Mouse (Mus musculus): Measurements from ENCODE around the gene Gm7137. TPM values are rescaled to one million over a fixed set of nuclear protein-coding genes. Genes with fewer than 3 reads are reported as not detected.
"Not testable (repeated sequence)": the region's sequence is repeated elsewhere in the genome, so short reads cannot be mapped to it uniquely, and the experiment has no call there.

Gene Gm7137
- polyA plus RNA-seq (2014; fragmentation: Nextera tagmentation; extraction: Ambion mirVana) = not detected in 2 replicates

- H3K27me3 ChIP-seq (ENCODE audit: control insufficient read depth, insufficient read depth, low read length); H3K9me3 ChIP-seq (ENCODE audit: control insufficient read depth, low read length); H3K27ac ChIP-seq (ENCODE audit: low read depth, low read length); H3K9ac ChIP-seq (replicated peaks; ENCODE audit: low read depth, low read length); H3K4me1 ChIP-seq (ENCODE audit: control insufficient read depth, insufficient read depth, low read length); ATAC-seq (ENCODE audit: low read depth); H3K4me3 ChIP-seq (ENCODE audit: low read depth, low read length); H3K36me3 ChIP-seq (ENCODE audit: control insufficient read depth, insufficient read depth, low read length); H3K4me2 ChIP-seq (ENCODE audit: low read depth, low read length): not testable (repeated sequence)
- no CpG with 5 or more reads among the region's 1 CpGs for WGBS
Measured at GRCm38 (mm10) chr10:77787876-77788275, at the start of gene Gm7137. TSS of gene Gm7137 (minus strand) at chr10:77788200.

GRCm38 (mm10) chr10:77835647-77836046 is 47.6 kb upstream of the Gm7137 start, which contains the start of gene Krtap10-10:
TSS of gene Krtap10-10 (plus strand) at chr10:77835947.
- Histone ChIP-seq H3K4me2 (ENCODE audit: low read depth, low read length) (no peak within 1 kb of the TSS), H3K36me3 (ENCODE audit: control insufficient read depth, insufficient read depth, low read length) (no peaks in the 10 kb centered on the region), H3K4me3 (ENCODE audit: low read depth, low read length) (no peak within 1 kb of the TSS), H3K4me1 (ENCODE audit: control insufficient read depth, insufficient read depth, low read length) (no peaks in the 10 kb centered on the region), H3K9me3 (ENCODE audit: control insufficient read depth, low read length) (no peaks in the 10 kb centered on the region), H3K9ac (replicated peaks; ENCODE audit: low read depth, low read length) (no peak within 1 kb of the TSS), H3K27me3 (ENCODE audit: control insufficient read depth, insufficient read depth, low read length) (no peaks in the 10 kb centered on the region), H3K27ac (ENCODE audit: low read depth, low read length) (no peak within 1 kb of the TSS)
- WGBS = 74% methylated on average over 9 of the region's 9 CpGs
- ATAC-seq (ENCODE audit: low read depth) = no peak

GRCm38 (mm10) chr10:77826951-77827350 is 39.0 kb upstream of the Gm7137 start, which contains the start of gene Krtap10-4:
TSS of gene Krtap10-4 (minus strand) at chr10:77827095.
- ATAC-seq (ENCODE audit: low read depth) = no peak
- H3K36me3 ChIP-seq (ENCODE audit: control insufficient read depth, insufficient read depth, low read length) = no peaks in the 10 kb centered on the region
- H3K9me3 ChIP-seq (ENCODE audit: control insufficient read depth, low read length) = no peaks in the 10 kb centered on the region
- no peaks in the 10 kb centered on the region for H3K4me1 ChIP-seq (ENCODE audit: control insufficient read depth, insufficient read depth, low read length)
- WGBS = 80% methylated on average over 6 of the region's 6 CpGs
- no peak within 1 kb of the TSS for H3K9ac ChIP-seq (replicated peaks; ENCODE audit: low read depth, low read length)
- no peak within 1 kb of the TSS for H3K4me2 ChIP-seq (ENCODE audit: low read depth, low read length)
- no peaks in the 10 kb centered on the region for H3K27me3 ChIP-seq (ENCODE audit: control insufficient read depth, insufficient read depth, low read length)
- no peak within 1 kb of the TSS for H3K27ac ChIP-seq (ENCODE audit: low read depth, low read length)
- H3K4me3 ChIP-seq (ENCODE audit: low read depth, low read length) = no peak within 1 kb of the TSS

DNA sequence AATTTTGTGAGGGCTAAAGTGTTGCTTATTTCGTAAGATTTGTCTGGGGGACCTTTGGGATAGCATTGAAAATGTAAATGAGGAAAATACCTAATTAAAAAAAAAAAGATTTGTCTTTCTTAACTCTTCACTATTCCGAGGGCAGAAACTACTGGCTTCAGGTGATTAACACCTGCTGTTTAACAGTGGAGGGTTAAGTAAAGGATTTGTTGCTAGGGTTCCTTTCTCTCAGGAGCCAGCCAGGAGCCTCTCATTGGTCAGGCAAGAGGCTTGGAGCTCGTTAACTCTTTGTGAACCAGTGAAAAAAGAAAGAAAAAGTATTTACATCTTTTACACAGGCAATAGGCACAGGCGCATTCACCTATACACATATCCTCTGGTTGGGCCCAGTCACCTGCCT is 31.2 kb upstream of the Gm7137 start:
- H3K36me3 ChIP-seq (ENCODE audit: control insufficient read depth, insufficient read depth, low read length) = no peaks in the 10 kb centered on the region
- H3K27me3 ChIP-seq (ENCODE audit: control insufficient read depth, insufficient read depth, low read length) = no peaks in the 10 kb centered on the region
- WGBS = 44% methylated on average over 4 of the region's 4 CpGs
- no peak overlapping the region for H3K27ac ChIP-seq (ENCODE audit: low read depth, low read length)
- no peaks in the 10 kb centered on the region for H3K4me1 ChIP-seq (ENCODE audit: control insufficient read depth, insufficient read depth, low read length)
- ATAC-seq (ENCODE audit: low read depth) = no peak
- H3K9ac ChIP-seq (replicated peaks; ENCODE audit: low read depth, low read length) = no peak overlapping the region
- H3K4me3 ChIP-seq (ENCODE audit: low read depth, low read length) = no peak overlapping the region
- no peaks in the 10 kb centered on the region for H3K9me3 ChIP-seq (ENCODE audit: control insufficient read depth, low read length)
- no peak overlapping the region for H3K4me2 ChIP-seq (ENCODE audit: low read depth, low read length)

GRCm38 (mm10) chr10:77818523-77818922 is 30.5 kb upstream of the Gm7137 start:
- Histone ChIP-seq H3K4me3 (ENCODE audit: low read depth, low read length) (no peak overlapping the region), H3K4me1 (ENCODE audit: control insufficient read depth, insufficient read depth, low read length) (no peaks in the 10 kb centered on the region), H3K36me3 (ENCODE audit: control insufficient read depth, insufficient read depth, low read length) (no peaks in the 10 kb centered on the region), H3K9ac (replicated peaks; ENCODE audit: low read depth, low read length) (no peak overlapping the region), H3K9me3 (ENCODE audit: control insufficient read depth, low read length) (no peaks in the 10 kb centered on the region), H3K27me3 (ENCODE audit: control insufficient read depth, insufficient read depth, low read length) (no peaks in the 10 kb centered on the region), H3K4me2 (ENCODE audit: low read depth, low read length) (no peak overlapping the region), H3K27ac (ENCODE audit: low read depth, low read length) (no peak overlapping the region)
- WGBS = over 99% methylated on average over 4 of the region's 4 CpGs
- ATAC-seq (ENCODE audit: low read depth) = no peak

DNA sequence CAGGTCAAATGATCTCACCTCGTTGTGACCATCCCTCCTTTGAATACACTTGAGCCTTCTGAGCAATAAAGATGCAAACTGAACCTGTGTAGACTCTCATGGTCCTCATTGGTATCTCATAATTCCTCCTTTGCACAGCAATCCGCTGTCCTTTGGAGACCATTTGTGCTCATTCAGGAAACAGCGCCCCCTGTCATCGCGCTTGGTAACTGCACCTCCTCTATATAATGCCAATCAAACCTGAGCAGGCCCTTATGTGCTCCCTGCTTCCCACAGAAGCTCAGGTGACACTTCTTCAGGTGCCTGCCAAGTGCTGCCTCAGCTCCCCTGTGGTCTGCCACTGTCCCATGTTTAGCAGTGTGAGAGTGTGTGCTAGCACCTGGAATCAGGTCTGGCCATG is 27.5 kb upstream of the Gm7137 start:
- WGBS = 36% methylated on average over 5 of the region's 5 CpGs
- H3K9ac ChIP-seq (replicated peaks; ENCODE audit: low read depth, low read length) = no peak overlapping the region
- no peak overlapping the region for H3K27ac ChIP-seq (ENCODE audit: low read depth, low read length)
- H3K4me3 ChIP-seq (ENCODE audit: low read depth, low read length) = no peak overlapping the region
- no peak for ATAC-seq (ENCODE audit: low read depth)
- no peaks in the 10 kb centered on the region for H3K27me3 ChIP-seq (ENCODE audit: control insufficient read depth, insufficient read depth, low read length)
- no peaks in the 10 kb centered on the region for H3K36me3 ChIP-seq (ENCODE audit: control insufficient read depth, insufficient read depth, low read length)
- no peaks in the 10 kb centered on the region for H3K9me3 ChIP-seq (ENCODE audit: control insufficient read depth, low read length)
- no peaks in the 10 kb centered on the region for H3K4me1 ChIP-seq (ENCODE audit: control insufficient read depth, insufficient read depth, low read length)
- H3K4me2 ChIP-seq (ENCODE audit: low read depth, low read length) = no peak overlapping the region

- H3K27ac ChIP-seq (ENCODE audit: low read depth, low read length) = no peak within 1 kb of the TSS
- no peaks in the 10 kb centered on the region for H3K4me1 ChIP-seq (ENCODE audit: control insufficient read depth, insufficient read depth, low read length)
- H3K36me3 ChIP-seq (ENCODE audit: control insufficient read depth, insufficient read depth, low read length) = no peaks in the 10 kb centered on the region
- no peak within 1 kb of the TSS for H3K4me2 ChIP-seq (ENCODE audit: low read depth, low read length)
- no peaks in the 10 kb centered on the region for H3K27me3 ChIP-seq (ENCODE audit: control insufficient read depth, insufficient read depth, low read length)
- H3K4me3 ChIP-seq (ENCODE audit: low read depth, low read length) = no peak within 1 kb of the TSS
- H3K9me3 ChIP-seq (ENCODE audit: control insufficient read depth, low read length) = no peaks in the 10 kb centered on the region
- H3K9ac ChIP-seq (replicated peaks; ENCODE audit: low read depth, low read length) = no peak within 1 kb of the TSS
- ATAC-seq (ENCODE audit: low read depth) = no peak
- WGBS = 59% methylated on average over 4 of the region's 4 CpGs
Measured at GRCm38 (mm10) chr10:77814382-77814781, 26.4 kb upstream of the Gm7137 start, which contains the start of gene Gm2696. TSS of gene Gm2696 (plus strand) at chr10:77814682.

DNA sequence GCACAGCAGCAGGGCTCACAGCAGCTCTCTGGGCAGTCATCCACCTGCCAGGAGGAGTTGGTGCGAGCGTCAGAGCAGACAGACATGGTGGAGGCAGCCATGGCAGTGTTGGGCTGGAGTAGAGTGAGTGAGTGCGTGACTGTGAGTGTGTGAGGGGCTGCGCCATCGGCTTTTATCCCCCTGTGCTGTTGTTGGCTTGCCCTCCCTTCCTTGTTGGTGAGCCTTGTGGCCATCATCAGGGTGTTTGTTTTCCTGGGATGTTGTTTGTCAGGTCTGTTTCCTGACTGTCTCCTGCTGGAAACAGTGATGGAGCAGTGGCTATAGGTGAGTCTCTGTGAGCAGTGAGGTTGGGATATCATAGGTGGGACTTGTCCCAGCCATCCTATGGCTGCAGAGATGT is 23.7 kb upstream of the Gm7137 start, which contains the start of gene Gm9507:
Gene Gm9507 (minus strand): TSS at position 101 of the 400 bp plus-strand sequence.
- H3K4me3 ChIP-seq (ENCODE audit: low read depth, low read length) = no peak within 1 kb of the TSS
- no peaks in the 10 kb centered on the region for H3K36me3 ChIP-seq (ENCODE audit: control insufficient read depth, insufficient read depth, low read length)
- no peak for ATAC-seq (ENCODE audit: low read depth)
- WGBS = 81% methylated on average over 5 of the region's 5 CpGs
- H3K9ac ChIP-seq (replicated peaks; ENCODE audit: low read depth, low read length) = no peak within 1 kb of the TSS
- H3K4me2 ChIP-seq (ENCODE audit: low read depth, low read length) = no peak within 1 kb of the TSS
- no peaks in the 10 kb centered on the region for H3K27me3 ChIP-seq (ENCODE audit: control insufficient read depth, insufficient read depth, low read length)
- no peak within 1 kb of the TSS for H3K27ac ChIP-seq (ENCODE audit: low read depth, low read length)
- no peaks in the 10 kb centered on the region for H3K9me3 ChIP-seq (ENCODE audit: control insufficient read depth, low read length)
- no peaks in the 10 kb centered on the region for H3K4me1 ChIP-seq (ENCODE audit: control insufficient read depth, insufficient read depth, low read length)

GRCm38 (mm10) chr10:77804095-77804494 is 16.1 kb upstream of the Gm7137 start:
- Histone ChIP-seq H3K27ac (ENCODE audit: low read depth, low read length) (no peak overlapping the region), H3K4me1 (ENCODE audit: control insufficient read depth, insufficient read depth, low read length) (no peaks in the 10 kb centered on the region), H3K4me3 (ENCODE audit: low read depth, low read length) (no peak overlapping the region), H3K36me3 (ENCODE audit: control insufficient read depth, insufficient read depth, low read length) (no peaks in the 10 kb centered on the region), H3K27me3 (ENCODE audit: control insufficient read depth, insufficient read depth, low read length) (no peaks in the 10 kb centered on the region), H3K4me2 (ENCODE audit: low read depth, low read length) (no peak overlapping the region), H3K9ac (replicated peaks; ENCODE audit: low read depth, low read length) (no peak overlapping the region), H3K9me3 (ENCODE audit: control insufficient read depth, low read length) (no peaks in the 10 kb centered on the region)
- 87% methylated on average over 3 of the region's 3 CpGs for WGBS
- no peak for ATAC-seq (ENCODE audit: low read depth)
